7 mouse cellular contexts compared by ENCODE assay signal in genomic region chr17:80224326-80225116, GRCm38 (mm10). TPM values are rescaled to one million over a fixed set of nuclear protein-coding genes. Genes with fewer than 3 reads are reported as not detected.
A peak's percentile ranks its signal among the peaks of the same experiment; 100 is the strongest.
DNase-seq lines count a peak whose midpoint lies in the region; ATAC-seq lines count a peak whose summit lies in the region.

Gene Gemin6, plus strand, starts transcription at chr17:80224441.

- peak; percentile 97 for ATAC-seq in granulocyte monocyte progenitor cell, adult 5-6 weeks (replicated peaks; ENCODE audit: poor library complexity, severe bottlenecking)
- peak; percentile 99 for ATAC-seq in midbrain, embryonic 13.5 days

- WGBS in embryonic facial prominence, embryonic 10.5 days, result under 1% methylated on average over 33 of the region's 33 CpGs
- WGBS in limb, embryonic 10.5 days, result under 1% methylated on average over 33 of the region's 33 CpGs
- WGBS in midbrain, embryonic 13.5 days, result under 1% methylated on average over 33 of the region's 33 CpGs

- peak; percentile 90 for DNase-seq in adrenal gland, postnatal 10 days
- DNase-seq in embryonic facial prominence, embryonic 10.5 days (ENCODE audit: low spot score), result peak; percentile 90
- DNase-seq in kidney, adult 11 months, result peak; percentile 84
- DNase-seq in limb, embryonic 10.5 days (ENCODE audit: low spot score), result peak; percentile 88
- DNase-seq in spleen, adult 12 weeks (ENCODE audit: low spot score), result peak; percentile 67

- H3K36me3 ChIP-seq in embryonic facial prominence, embryonic 10.5 days (replicated peaks), result peaks cover 26% of the 10 kb centered on the region
- H3K36me3 ChIP-seq in limb, embryonic 10.5 days, result peaks cover 26% of the 10 kb centered on the region
- peaks cover 11% of the 10 kb centered on the region; the same call in 1 of the 2 replicates for H3K36me3 ChIP-seq in midbrain, embryonic 13.5 days

- peak within 1 kb of the TSS; percentile 72 for H3K4me2 ChIP-seq in midbrain, embryonic 13.5 days (replicated peaks)

- peak within 1 kb of the TSS; percentile 71 for H3K4me3 ChIP-seq in embryonic facial prominence, embryonic 10.5 days
- peak within 1 kb of the TSS; percentile 68 for H3K4me3 ChIP-seq in limb, embryonic 10.5 days
- peak within 1 kb of the TSS; percentile 57 for H3K4me3 ChIP-seq in midbrain, embryonic 13.5 days (replicated peaks)

- H3K27me3 ChIP-seq in embryonic facial prominence, embryonic 10.5 days (replicated peaks; ENCODE audit: low read depth, poor library complexity, severe bottlenecking), result no peaks in the 10 kb centered on the region
- no peaks in the 10 kb centered on the region for H3K27me3 ChIP-seq in limb, embryonic 10.5 days (ENCODE audit: low read depth, poor library complexity, severe bottlenecking)
- no peaks in the 10 kb centered on the region for H3K27me3 ChIP-seq in midbrain, embryonic 13.5 days

- peak within 1 kb of the TSS; percentile 89 for H3K27ac ChIP-seq in embryonic facial prominence, embryonic 10.5 days (replicated peaks)
- peak within 1 kb of the TSS; percentile 89 for H3K27ac ChIP-seq in limb, embryonic 10.5 days
- peak within 1 kb of the TSS; percentile 61 for H3K27ac ChIP-seq in midbrain, embryonic 13.5 days

- peak within 1 kb of the TSS; percentile 69 for H3K9ac ChIP-seq in midbrain, embryonic 13.5 days (replicated peaks)

- peaks cover 5% of the 10 kb centered on the region for H3K4me1 ChIP-seq in embryonic facial prominence, embryonic 10.5 days
- no peaks in the 10 kb centered on the region; the same call in 1 of the 2 replicates for H3K4me1 ChIP-seq in limb, embryonic 10.5 days
- peaks cover 9% of the 10 kb centered on the region for H3K4me1 ChIP-seq in midbrain, embryonic 13.5 days (replicated peaks)

- no peaks in the 10 kb centered on the region for H3K9me3 ChIP-seq in embryonic facial prominence, embryonic 10.5 days
- no peaks in the 10 kb centered on the region for H3K9me3 ChIP-seq in limb, embryonic 10.5 days (replicated peaks)
- no peaks in the 10 kb centered on the region for H3K9me3 ChIP-seq in midbrain, embryonic 13.5 days

RNA-seq across cellular contexts. Expression of gene Gemin6, which starts in this region (rescaled TPM):
- total RNA-seq in adrenal gland, postnatal 10 days (2021), result 1 to 10 TPM; 8.3 to 8.7 TPM
- 56.2 and 59.7 TPM in 2 replicates for polyA plus RNA-seq in embryonic facial prominence, embryonic 10.5 days (2016; fragmentation: Nextera tagmentation; extraction: Ambion mirVana)
- total RNA-seq in granulocyte monocyte progenitor cell, adult 5-6 weeks (2014; fragmentation: Nextera tagmentation), result 31.3 and 38.3 TPM in 2 replicates
- 37.7 and 41.0 TPM in 2 replicates for total RNA-seq in granulocyte monocyte progenitor cell, adult 5-6 weeks (2017)
- 52.2 and 56.9 TPM in 2 replicates for polyA plus RNA-seq in limb, embryonic 10.5 days (2016; fragmentation: Nextera tagmentation; extraction: Ambion mirVana)
- polyA plus RNA-seq in midbrain, embryonic 13.5 days (2015; fragmentation: Nextera tagmentation; extraction: Ambion mirVana), result 24.3 and 25.7 TPM in 2 replicates

Comparison
In these comparisons a context has a peak if more than half of its experiments do, and no peak if none do; other contexts are left out.
1. Peak in every context shown above with its lines: DNase-seq, ATAC-seq, H3K4me3 ChIP-seq and H3K27ac ChIP-seq.